In genomic region chr8:4212809-4213209, GRCm38 (mm10) we compare ENCODE assay signal across 8 mouse cellular contexts. TPM values are rescaled to one million over a fixed set of nuclear protein-coding genes. Genes with fewer than 3 reads are reported as not detected.
A peak's percentile ranks its signal among the peaks of the same experiment; 100 is the strongest.
DNase-seq lines count a peak whose midpoint lies in the region; ATAC-seq lines count a peak whose summit lies in the region.

No protein-coding gene starts in this region.

- H3K9me3 ChIP-seq in heart, embryonic 11.5 days (replicated peaks; ENCODE audit: control insufficient read depth, low read length): no peaks in the 10 kb centered on the region
- H3K9me3 ChIP-seq in forebrain, embryonic 14.5 days (replicated peaks; ENCODE audit: control insufficient read depth, low read length): no peaks in the 10 kb centered on the region

- ATAC-seq in heart, embryonic 11.5 days (replicated peaks; ENCODE audit: insufficient number of reproducible peaks, low FRiP score, low TSS enrichment): 0 out of 2 replicates have a peak, but pooled peaks have one; percentile 11
- ATAC-seq in forebrain, embryonic 14.5 days: peak; percentile 2; the same call in 1 of the 2 replicates

- peak overlapping the region; percentile 78 for H3K4me2 ChIP-seq in heart, embryonic 11.5 days
- peak overlapping the region; percentile 83 for H3K4me2 ChIP-seq in forebrain, embryonic 14.5 days (ENCODE audit: low read length)

- peak overlapping the region; percentile 10; the same call in 1 of the 2 replicates for H3K9ac ChIP-seq in heart, embryonic 11.5 days (ENCODE audit: low read depth, low read length)
- H3K9ac ChIP-seq in forebrain, embryonic 14.5 days (ENCODE audit: low read length): peak overlapping the region; percentile 62

- H3K4me3 ChIP-seq in heart, embryonic 11.5 days (ENCODE audit: low read depth, low read length): peak overlapping the region; percentile 38
- H3K4me3 ChIP-seq in forebrain, embryonic 14.5 days (ENCODE audit: low read depth, low read length): peak overlapping the region; percentile 41

- WGBS in heart, embryonic 11.5 days (ENCODE audit: insufficient replicate concordance): 2% methylated on average over 24 of the region's 25 CpGs
- WGBS in forebrain, embryonic 14.5 days: 4% methylated on average over 25 of the region's 25 CpGs

- H3K27ac ChIP-seq in heart, embryonic 11.5 days (ENCODE audit: low read depth, low read length): no peak overlapping the region
- H3K27ac ChIP-seq in forebrain, embryonic 14.5 days (ENCODE audit: low read depth, low read length): peak overlapping the region; percentile 27; the same call in 1 of the 2 replicates

- peaks cover 9% of the 10 kb centered on the region; the same call in 1 of the 2 replicates for H3K4me1 ChIP-seq in heart, embryonic 11.5 days (ENCODE audit: control insufficient read depth, insufficient read depth, low read length)
- peaks cover 36% of the 10 kb centered on the region for H3K4me1 ChIP-seq in forebrain, embryonic 14.5 days (ENCODE audit: control insufficient read depth, insufficient read depth, low read length)

- H3K36me3 ChIP-seq in heart, embryonic 11.5 days (ENCODE audit: control insufficient read depth, insufficient read depth, low read length): no peaks in the 10 kb centered on the region
- H3K36me3 ChIP-seq in forebrain, embryonic 14.5 days (ENCODE audit: control insufficient read depth, insufficient read depth, low read length): peaks cover 43% of the 10 kb centered on the region

- DNase-seq in heart, adult 8-10 months (ENCODE audit: low spot score): no peak
- peak; percentile 51 for DNase-seq in ES-CJ7 (ENCODE audit: low read depth, low spot score)
- no peak for DNase-seq in forebrain, embryonic 14.5 days (ENCODE audit: low spot score)
- DNase-seq in liver: peak; percentile 15
- peak; percentile 41 for DNase-seq in naive thymus-derived CD4-positive, alpha-beta T cell, adult 2 months (ENCODE audit: low read depth)
- DNase-seq in layer of hippocampus, adult 8-10 months (ENCODE audit: low spot score in 2 of 2): no peak
- DNase-seq in right cerebral cortex, postnatal 25 days: no peak

- H3K27me3 ChIP-seq in heart, embryonic 11.5 days (ENCODE audit: control insufficient read depth, insufficient read depth, low read length): peaks cover 62% of the 10 kb centered on the region
- no peaks in the 10 kb centered on the region for H3K27me3 ChIP-seq in forebrain, embryonic 14.5 days (replicated peaks; ENCODE audit: control insufficient read depth, insufficient read depth, low read length)

RNA-seq across cellular contexts. Expression of gene Prr36, which starts 4.5 kb away (rescaled TPM):
- polyA plus RNA-seq in heart, embryonic 11.5 days (2014; fragmentation: Nextera tagmentation; extraction: Ambion mirVana): 0.35 and 0.63 TPM in 2 replicates
- not detected for total RNA-seq in heart, adult 8-10 months (2022)
- polyA plus RNA-seq in forebrain, embryonic 14.5 days (2014; fragmentation: Nextera tagmentation; extraction: Ambion mirVana): 25.3 and 38.7 TPM in 2 replicates
- total RNA-seq in layer of hippocampus, adult 8-10 months (2022): 10 to 100 TPM; 34.9 to 44.0 (median 40.0) TPM

RNA-seq across cellular contexts. Expression of gene Lrrc8e, which starts 13.8 kb away (rescaled TPM):
- polyA plus RNA-seq in heart, embryonic 11.5 days (2014; fragmentation: Nextera tagmentation; extraction: Ambion mirVana): 0.06 TPM in 1 of 2 replicates, not detected in the other
- 1 to 10 TPM in 1 of 4 experiments, under 1 TPM in 3; 0.41 to 1.3 (median 0.87) TPM for total RNA-seq in heart, adult 8-10 months (2022)
- polyA plus RNA-seq in forebrain, embryonic 14.5 days (2014; fragmentation: Nextera tagmentation; extraction: Ambion mirVana): not detected in 2 replicates
- total RNA-seq in layer of hippocampus, adult 8-10 months (2022): under 1 TPM in 2 of 4 experiments, not detected in 2; 0.11 to 0.16 TPM

RNA-seq across cellular contexts. Expression of gene Map2k7, which starts 25.7 kb away (rescaled TPM):
- polyA plus RNA-seq in heart, embryonic 11.5 days (2014; fragmentation: Nextera tagmentation; extraction: Ambion mirVana): 12.5 and 14.4 TPM in 2 replicates
- 10 to 100 TPM; 69.9 to 84.0 (median 75.2) TPM for total RNA-seq in heart, adult 8-10 months (2022)
- 20.3 and 22.7 TPM in 2 replicates for polyA plus RNA-seq in forebrain, embryonic 14.5 days (2014; fragmentation: Nextera tagmentation; extraction: Ambion mirVana)
- 100 to 1,000 TPM in 3 of 4 experiments, 10 to 100 TPM in 1; 99.3 to 117 (median 110) TPM for total RNA-seq in layer of hippocampus, adult 8-10 months (2022)

RNA-seq across cellular contexts. Expression of gene Gm49320, which starts 25.9 kb away (rescaled TPM):
- 0.07 TPM in 1 of 2 replicates, not detected in the other for polyA plus RNA-seq in heart, embryonic 11.5 days (2014; fragmentation: Nextera tagmentation; extraction: Ambion mirVana)
- under 1 TPM in 1 of 4 experiments, not detected in 3; 0.25 TPM for total RNA-seq in heart, adult 8-10 months (2022)
- polyA plus RNA-seq in forebrain, embryonic 14.5 days (2014; fragmentation: Nextera tagmentation; extraction: Ambion mirVana): 0.51 TPM in 1 of 2 replicates, not detected in the other
- 1 to 10 TPM; 2.0 to 2.8 (median 2.3) TPM for total RNA-seq in layer of hippocampus, adult 8-10 months (2022)

RNA-seq across cellular contexts. Expression of gene Tgfbr3l, which starts 35.2 kb away (rescaled TPM):
- 2.5 and 2.9 TPM in 2 replicates for polyA plus RNA-seq in heart, embryonic 11.5 days (2014; fragmentation: Nextera tagmentation; extraction: Ambion mirVana)
- 1 to 10 TPM; 1.7 to 5.0 (median 2.6) TPM for total RNA-seq in heart, adult 8-10 months (2022)
- polyA plus RNA-seq in forebrain, embryonic 14.5 days (2014; fragmentation: Nextera tagmentation; extraction: Ambion mirVana): 2.1 and 2.8 TPM in 2 replicates
- 10 to 100 TPM; 12.8 to 19.2 (median 16.5) TPM for total RNA-seq in layer of hippocampus, adult 8-10 months (2022)

Comparison
In these comparisons a context has a peak if more than half of its experiments do, and no peak if none do; other contexts are left out.
1. DNase-seq: peak in ES-CJ7 (single experiment), liver (single experiment) and naive thymus-derived CD4-positive, alpha-beta T cell, adult 2 months (single experiment); none in heart, adult 8-10 months (single experiment), forebrain, embryonic 14.5 days (single experiment), layer of hippocampus, adult 8-10 months (0 of 2) and right cerebral cortex, postnatal 25 days (single experiment).
2. RNA of gene Prr36, which starts 4.5 kb away (total RNA-seq): 34.9 to 44.0 TPM in layer of hippocampus, adult 8-10 months; not detected in heart, adult 8-10 months; every median in the first group is over 10 times any median in the second.